Comparison of ENCODE assay signal across 21 mouse cellular contexts in the genomic region with DNA sequence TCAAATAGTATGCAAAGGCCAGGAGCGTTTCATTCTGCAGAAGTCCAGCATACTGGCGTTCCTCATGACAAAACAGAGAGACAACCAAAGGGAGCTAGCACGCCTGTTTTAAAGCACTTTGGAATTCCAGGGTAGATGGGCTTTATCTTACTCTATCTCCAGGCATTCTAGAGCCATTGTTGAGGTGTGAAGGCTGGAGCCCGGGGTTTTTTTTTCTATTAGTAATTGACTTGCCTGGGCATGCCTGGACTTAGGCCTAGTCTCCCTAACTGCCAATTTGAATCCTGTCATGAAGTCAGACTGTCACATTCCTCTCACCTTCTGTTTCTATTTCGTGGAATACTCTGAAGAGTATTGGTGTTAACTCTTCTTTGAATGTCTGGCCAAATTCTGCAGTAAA.
"Had no signal": no experiment of that assay in that cellular context is flagged by ENCODE, and none has a peak within 500 bp of the region (broad histone marks: within the 10 kb centered on the region; RNA-seq: fewer than 3 reads in every experiment).

No protein-coding gene starts in this region.

- H3K27ac ChIP-seq: kidney, embryonic 15.5 days; left cerebral cortex, adult 2 months; limb, embryonic 12.5 days; limb, embryonic 15.5 days; liver, embryonic 13.5 days; neural tube, embryonic 13.5 days; stomach, embryonic 15.5 days had no signal

- H3K4me3 ChIP-seq: kidney, embryonic 15.5 days; left cerebral cortex, adult 2 months; limb, embryonic 12.5 days; limb, embryonic 15.5 days; liver, embryonic 13.5 days; myocyte; neural tube, embryonic 13.5 days; stomach, embryonic 15.5 days had no signal

- H3K4me1 ChIP-seq: kidney, embryonic 15.5 days; limb, embryonic 12.5 days; limb, embryonic 15.5 days; liver, embryonic 13.5 days; neural tube, embryonic 13.5 days; stomach, embryonic 15.5 days had no signal

- H3K9me3 ChIP-seq: kidney, embryonic 15.5 days; limb, embryonic 12.5 days; limb, embryonic 15.5 days; liver, embryonic 13.5 days; neural tube, embryonic 13.5 days; stomach, embryonic 15.5 days had no signal

- H3K9ac ChIP-seq: kidney, embryonic 15.5 days; limb, embryonic 12.5 days; limb, embryonic 15.5 days; liver, embryonic 13.5 days; neural tube, embryonic 13.5 days; stomach, embryonic 15.5 days had no signal

- H3K36me3 ChIP-seq: kidney, embryonic 15.5 days; limb, embryonic 12.5 days; limb, embryonic 15.5 days; liver, embryonic 13.5 days; neural tube, embryonic 13.5 days; stomach, embryonic 15.5 days had no signal

- DNase-seq: kidney, adult 11 months; kidney, adult 8-10 months; kidney, postnatal 10 days; kidney, postnatal 36 days; layer of hippocampus, postnatal 36 days; liver, embryonic 13.5 days; lung, adult 2 months; lung, postnatal 14 days; lung, postnatal 4 days; midbrain, embryonic 14.5 days; retina, postnatal 1 day; right cerebral cortex, postnatal 4 days; thymus, postnatal 25 days had no signal

- H3K4me2 ChIP-seq: kidney, embryonic 15.5 days; limb, embryonic 12.5 days; limb, embryonic 15.5 days; liver, embryonic 13.5 days; midbrain, embryonic 11.5 days; neural tube, embryonic 13.5 days; stomach, embryonic 15.5 days had no signal

- H3K27me3 ChIP-seq: kidney, embryonic 15.5 days; limb, embryonic 12.5 days; limb, embryonic 15.5 days; liver, embryonic 13.5 days; neural tube, embryonic 13.5 days; stomach, embryonic 15.5 days had no signal
